Mouse (Mus musculus) limb, embryonic 15.5 days (tissue): ENCODE data around the gene Ttc25. TPM values are rescaled to one million over a fixed set of nuclear protein-coding genes. Genes with fewer than 3 reads are reported as not detected.
"Not testable (repeated sequence)": the region's sequence is repeated elsewhere in the genome, so short reads cannot be mapped to it uniquely, and the experiment has no call there.

Experiments
- ATAC-seq: fragments of 200-750 bp; cut with Nextera tagmentation; 2 replicates; pipeline ENCODE4 v1.8.0; 2017; ENCODE audit warnings: low read depth, moderate TSS enrichment; ENCODE audit not compliant: insufficient number of reproducible peaks, low FRiP score, low TSS enrichment
- H3K27ac ChIP-seq: fragments of 300-500 bp; sonication (generic); 2 replicates; pipeline ENCODE4 v1.5.1; 2015; ENCODE audit warnings: moderate library complexity, mild to moderate bottlenecking, inconsistent platforms
- H3K27me3 ChIP-seq: fragments of 300-500 bp; sonication (generic); 2 replicates; pipeline ENCODE4 v1.6.1; 2015; ENCODE audit warnings: inconsistent platforms
- H3K36me3 ChIP-seq: fragments of 300-500 bp; sonication (generic); 2 replicates; pipeline ENCODE4 v1.6.1; 2015; ENCODE audit warnings: inconsistent platforms
- H3K4me1 ChIP-seq: fragments of 300-500 bp; sonication (generic); 2 replicates; pipeline ENCODE4 v1.6.1; 2015; ENCODE audit warnings: inconsistent platforms
- H3K4me2 ChIP-seq: fragments of 300-500 bp; sonication (generic); 2 replicates; pipeline ENCODE4 v1.6.1; 2015; ENCODE audit warnings: mild to moderate bottlenecking, inconsistent platforms
- H3K4me3 ChIP-seq: fragments of 300-500 bp; sonication (generic); 2 replicates; pipeline ENCODE4 v1.5.1; 2015; ENCODE audit warnings: mild to moderate bottlenecking, inconsistent platforms
- H3K9ac ChIP-seq: fragments of 300-500 bp; sonication (generic); 2 replicates; pipeline ENCODE4 v1.6.1; 2015; ENCODE audit warnings: inconsistent platforms
- H3K9me3 ChIP-seq: fragments of 300-500 bp; sonication (generic); 2 replicates; pipeline ENCODE4 v1.6.1; 2016; ENCODE audit warnings: inconsistent platforms
- WGBS: fragments of 180-500 bp; shearing (Covaris S2); methylation state at CpG from one replicate; pipeline ENCODE4 v1.1.7; 2015; 5-methylcytosine and 5-hydroxymethylcytosine counted together
- polyA plus RNA-seq: library from polyadenylated mRNA; unstranded; fragments of >200 nt; fragmentation: Nextera tagmentation; extraction: Ambion mirVana; gene quantifications from 2 replicates; pipeline ENCODE4 v1.2.1, GENCODE M21; 2015

Gene Ttc25
- polyA plus RNA-seq, 1 experiment from 2014 or later = 0.19 TPM

GRCm38 (mm10) chr11:100518188-100518591 lies 27.2 kb upstream of the Ttc25 start:
- H3K9ac ChIP-seq = no peak overlapping the region
- H3K4me2 ChIP-seq = no peak overlapping the region
- no peak overlapping the region for H3K27ac ChIP-seq
- no peaks in the 10 kb centered on the region for H3K27me3 ChIP-seq
- no peaks in the 10 kb centered on the region for H3K4me1 ChIP-seq
- no peaks in the 10 kb centered on the region for H3K9me3 ChIP-seq
- no peak overlapping the region for H3K4me3 ChIP-seq
- H3K36me3 ChIP-seq = peaks cover 96% of the 10 kb centered on the region
- WGBS = 46% methylated on average over 5 of the region's 5 CpGs
- no peak for ATAC-seq

- Histone ChIP-seq H3K4me3 (no peak overlapping the region), H3K27ac (no peak overlapping the region), H3K27me3 (no peaks in the 10 kb centered on the region), H3K4me2 (no peak overlapping the region), H3K36me3 (peaks cover 92% of the 10 kb centered on the region), H3K9ac (no peak overlapping the region), H3K9me3 (no peaks in the 10 kb centered on the region), H3K4me1 (peaks cover under 1% of the 10 kb centered on the region)
- ATAC-seq = no peak
- 88% methylated on average over 7 of the region's 7 CpGs for WGBS
Measured at GRCm38 (mm10) chr11:100519188-100519587, 26.2 kb upstream of the Ttc25 start.

GRCm38 (mm10) chr11:100520838-100521237 lies 24.6 kb upstream of the Ttc25 start:
- Histone ChIP-seq H3K4me1 (peaks cover 17% of the 10 kb centered on the region), H3K4me3 (no peak overlapping the region), H3K4me2 (no peak overlapping the region), H3K9me3 (no peaks in the 10 kb centered on the region), H3K9ac (no peak overlapping the region), H3K36me3 (peaks cover 75% of the 10 kb centered on the region), H3K27me3 (no peaks in the 10 kb centered on the region), H3K27ac (no peak overlapping the region)
- no peak for ATAC-seq
- WGBS = 73% methylated on average over 15 of the region's 15 CpGs

GRCm38 (mm10) chr11:100524358-100524757 lies 21.0 kb upstream of the Ttc25 start:
- H3K4me3 ChIP-seq = no peak overlapping the region
- no peaks in the 10 kb centered on the region for H3K27me3 ChIP-seq
- no peak for ATAC-seq
- no peak overlapping the region for H3K9ac ChIP-seq
- H3K9me3 ChIP-seq = no peaks in the 10 kb centered on the region
- peaks cover 35% of the 10 kb centered on the region for H3K4me1 ChIP-seq
- peak overlapping the region; percentile 19; the same call in 1 of the 2 replicates for H3K27ac ChIP-seq
- H3K36me3 ChIP-seq = peaks cover 44% of the 10 kb centered on the region
- H3K4me2 ChIP-seq = peak overlapping the region; percentile 76; the same call in 1 of the 2 replicates
- 73% methylated on average over 5 of the region's 5 CpGs for WGBS

GRCm38 (mm10) chr11:100524987-100525630 lies 20.3 kb upstream of the Ttc25 start:
- no peaks in the 10 kb centered on the region for H3K9me3 ChIP-seq
- peak overlapping the region; percentile 19; the same call in 1 of the 2 replicates for H3K27ac ChIP-seq
- peaks cover 35% of the 10 kb centered on the region for H3K4me1 ChIP-seq
- no peak for ATAC-seq
- 53% methylated on average over 11 of the region's 11 CpGs for WGBS
- peaks cover 37% of the 10 kb centered on the region for H3K36me3 ChIP-seq
- H3K4me3 ChIP-seq = peak overlapping the region; percentile 85
- no peaks in the 10 kb centered on the region for H3K27me3 ChIP-seq
- no peak overlapping the region for H3K9ac ChIP-seq
- peak overlapping the region; percentile 76 for H3K4me2 ChIP-seq

GRCm38 (mm10) chr11:100526052-100526816 lies 19.2 kb upstream of the Ttc25 start:
- H3K4me2 ChIP-seq = peak overlapping the region; percentile 76
- H3K27ac ChIP-seq = 0 out of 2 replicates have a peak overlapping the region, but pooled peaks have one; percentile 91
- H3K27me3 ChIP-seq = no peaks in the 10 kb centered on the region
- no peaks in the 10 kb centered on the region for H3K9me3 ChIP-seq
- peak overlapping the region; percentile 72; the same call in 1 of the 2 replicates for H3K9ac ChIP-seq
- peaks cover 35% of the 10 kb centered on the region for H3K4me1 ChIP-seq
- peak overlapping the region; percentile 85 for H3K4me3 ChIP-seq
- no peak for ATAC-seq
- 14% methylated on average over 15 of the region's 15 CpGs for WGBS
- H3K36me3 ChIP-seq = peaks cover 26% of the 10 kb centered on the region

- ATAC-seq = no peak
- Histone ChIP-seq H3K4me2 (peak overlapping the region; percentile 76), H3K4me1 (peaks cover 35% of the 10 kb centered on the region), H3K9ac (peak overlapping the region; percentile 72), H3K27ac (peak overlapping the region; percentile 91), H3K27me3 (no peaks in the 10 kb centered on the region), H3K36me3 (peaks cover 17% of the 10 kb centered on the region), H3K4me3 (peak overlapping the region; percentile 85), H3K9me3 (no peaks in the 10 kb centered on the region)
- WGBS = 0% methylated on average over 26 of the region's 26 CpGs
Measured at GRCm38 (mm10) chr11:100527066-100527457, 18.3 kb upstream of the Ttc25 start.

- Histone ChIP-seq H3K27ac (peak within 1 kb of the TSS; percentile 91), H3K4me3 (peak within 1 kb of the TSS; percentile 85), H3K9me3 (no peaks in the 10 kb centered on the region), H3K27me3 (no peaks in the 10 kb centered on the region), H3K4me2 (peak within 1 kb of the TSS; percentile 76), H3K4me1 (peaks cover 35% of the 10 kb centered on the region), H3K9ac (peak within 1 kb of the TSS; percentile 72), H3K36me3 (peaks cover 11% of the 10 kb centered on the region)
- peak; percentile 99 for ATAC-seq
- WGBS = under 1% methylated on average over 54 of the region's 54 CpGs
Measured at GRCm38 (mm10) chr11:100527458-100528374, 17.7 kb upstream of the Ttc25 start, which contains the start of gene Acly. Acly (minus strand) TSS chr11:100528000.

- Histone ChIP-seq H3K4me2 (peak overlapping the region; percentile 76), H3K9ac (peak overlapping the region; percentile 50), H3K36me3 (peaks cover 2% of the 10 kb centered on the region; the same call in 1 of the 2 replicates), H3K4me1 (peaks cover 35% of the 10 kb centered on the region), H3K9me3 (no peaks in the 10 kb centered on the region), H3K4me3 (peak overlapping the region; percentile 85), H3K27ac (peak overlapping the region; percentile 79), H3K27me3 (no peaks in the 10 kb centered on the region)
- 22% methylated on average over 19 of the region's 19 CpGs for WGBS
- ATAC-seq = 0 out of 2 replicates have a peak, but pooled peaks have one; percentile 1
Measured at GRCm38 (mm10) chr11:100528375-100529165, 16.8 kb upstream of the Ttc25 start.

- WGBS = 78% methylated on average over 6 of the region's 6 CpGs
Measured at GRCm38 (mm10) chr11:100533871-100534270, 11.5 kb upstream of the Ttc25 start.

GRCm38 (mm10) chr11:100534411-100534810 lies 11.0 kb upstream of the Ttc25 start:
- not testable (repeated sequence) for H3K4me3 ChIP-seq, H3K9me3 ChIP-seq, H3K4me1 ChIP-seq, ATAC-seq, H3K9ac ChIP-seq, H3K4me2 ChIP-seq, H3K36me3 ChIP-seq, H3K27ac ChIP-seq, H3K27me3 ChIP-seq
- 76% methylated on average over 2 of the region's 2 CpGs for WGBS

More at GRCm38 (mm10) chr11:100533871-100534270, 11.5 kb upstream of the Ttc25 start:
- ATAC-seq = no peak
- H3K36me3 ChIP-seq = no peaks in the 10 kb centered on the region
- H3K9ac ChIP-seq = no peak overlapping the region
- no peak overlapping the region for H3K4me3 ChIP-seq
- no peak overlapping the region for H3K27ac ChIP-seq
- no peaks in the 10 kb centered on the region for H3K4me1 ChIP-seq
- no peak overlapping the region for H3K4me2 ChIP-seq
- no peaks in the 10 kb centered on the region for H3K9me3 ChIP-seq
- H3K27me3 ChIP-seq = no peaks in the 10 kb centered on the region
